Mouse (Mus musculus) brain, embryonic 14.5 days (tissue): ENCODE measurements at regions not wholly inside any gene's neighbourhood (a gene's known extent, or its start where the extent isn't known, plus 50 kb on each side); places are given as distances from the start of the nearest gene placed in this dataset.

Source experiments
- DNase-seq: peaks from one replicate; pipeline ENCODE4 v3.0.0-alpha.2; 2011; ENCODE audit warnings: low read depth
- CTCF ChIP-seq: fragments of 200-500 bp; IDR thresholded peaks from 2 replicates; pipeline ENCODE4 v1.5.1; 2012; ENCODE audit warnings: inconsistent platforms, mild to moderate bottlenecking, moderate library complexity, borderline replicate concordance; ENCODE audit not compliant: insufficient read depth, insufficient read length; ENCODE audit errors: extremely low read depth
- POLR2A ChIP-seq: fragments of 200-500 bp; IDR thresholded peaks from 2 replicates; pipeline ENCODE4 v1.6.1; 2012; ENCODE audit warnings: mild to moderate bottlenecking, inconsistent platforms, borderline replicate concordance; ENCODE audit not compliant: poor library complexity, insufficient read depth, insufficient read length, severe bottlenecking; ENCODE audit errors: extremely low read depth

- TF ChIP-seq CTCF = no peak
- TF ChIP-seq POLR2A = no peak
- no peak for DNase-seq
These were observed 517.0 kb upstream of the Sel1l start for GRCm38 (mm10) chr12:92365926-92366325.

- TF ChIP-seq POLR2A = no peak
- TF ChIP-seq CTCF = no peak
- peak; percentile 81 for DNase-seq
These were observed 504.7 kb upstream of the Sel1l start for GRCm38 (mm10) chr12:92353386-92354257.

DNA sequence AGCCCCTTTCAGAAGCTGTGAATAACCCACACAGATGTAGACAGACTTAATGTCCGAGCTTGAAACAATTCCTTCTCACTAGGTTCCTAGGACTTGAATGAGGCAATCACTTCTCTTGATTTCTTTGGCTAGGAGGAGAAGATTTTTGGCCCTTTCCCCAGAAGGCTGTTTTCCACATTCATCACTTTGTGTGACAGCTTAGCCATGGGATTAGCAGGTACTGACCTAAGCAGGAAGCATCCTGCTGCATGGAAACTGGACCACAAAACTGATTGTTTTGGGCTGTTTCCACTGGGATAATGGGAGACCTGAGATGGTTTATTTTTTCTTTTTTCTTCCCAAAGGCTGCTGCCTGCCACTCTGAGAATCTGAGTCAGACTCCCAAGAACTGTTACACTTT lies 469.3 kb upstream of the Sel1l start:
- TF ChIP-seq CTCF = no peak
- no peak for TF ChIP-seq POLR2A
- DNase-seq = no peak

DNA sequence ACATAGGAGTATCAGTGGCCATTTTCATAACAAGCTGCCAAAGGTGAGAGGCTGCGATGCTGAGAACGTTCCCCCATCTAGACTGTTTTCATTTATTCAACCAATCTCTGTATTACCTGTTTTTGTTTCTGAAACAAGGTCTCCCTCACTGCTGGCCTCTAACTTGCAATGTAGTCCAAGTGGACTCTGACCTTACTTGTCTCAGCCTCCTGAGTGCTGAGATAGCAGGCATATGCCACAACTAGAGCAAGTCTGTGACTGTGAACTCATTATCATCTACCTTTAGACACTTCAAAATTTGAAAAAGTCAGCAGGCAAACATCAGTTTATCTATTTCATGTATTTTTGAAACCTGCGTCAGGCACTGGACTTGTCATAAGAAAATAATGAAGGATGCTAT lies 468.7 kb upstream of the Sel1l start:
- DNase-seq = no peak

DNA sequence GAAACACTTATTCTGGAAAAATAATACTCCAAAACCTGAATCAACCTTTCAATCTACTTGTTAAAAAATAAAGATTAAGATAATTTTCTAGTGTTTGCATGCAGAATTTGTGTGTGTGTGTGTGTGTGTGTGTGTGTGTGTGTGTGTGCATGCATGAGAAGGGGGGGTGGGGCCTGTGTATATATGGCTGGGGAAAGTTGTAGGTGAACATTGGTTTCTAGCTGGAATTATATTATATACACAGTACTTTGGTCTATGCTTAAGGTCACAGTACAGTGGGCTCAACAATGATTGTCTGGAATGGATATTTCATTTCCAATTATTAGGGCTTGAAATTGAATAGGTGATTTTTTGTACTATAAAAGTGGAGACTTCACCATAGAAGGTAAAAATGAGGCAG lies 467.3 kb upstream of the Sel1l start:
- TF ChIP-seq POLR2A (no peak), CTCF (no peak)
- no peak for DNase-seq

More for the DNA sequence above, 468.7 kb upstream of the Sel1l start:
- TF ChIP-seq POLR2A (no peak), CTCF (no peak)

- TF ChIP-seq CTCF = no peak
- no peak for TF ChIP-seq POLR2A
- DNase-seq = no peak
These were observed 466.9 kb upstream of the Sel1l start for GRCm38 (mm10) chr12:92315820-92316219.

DNA sequence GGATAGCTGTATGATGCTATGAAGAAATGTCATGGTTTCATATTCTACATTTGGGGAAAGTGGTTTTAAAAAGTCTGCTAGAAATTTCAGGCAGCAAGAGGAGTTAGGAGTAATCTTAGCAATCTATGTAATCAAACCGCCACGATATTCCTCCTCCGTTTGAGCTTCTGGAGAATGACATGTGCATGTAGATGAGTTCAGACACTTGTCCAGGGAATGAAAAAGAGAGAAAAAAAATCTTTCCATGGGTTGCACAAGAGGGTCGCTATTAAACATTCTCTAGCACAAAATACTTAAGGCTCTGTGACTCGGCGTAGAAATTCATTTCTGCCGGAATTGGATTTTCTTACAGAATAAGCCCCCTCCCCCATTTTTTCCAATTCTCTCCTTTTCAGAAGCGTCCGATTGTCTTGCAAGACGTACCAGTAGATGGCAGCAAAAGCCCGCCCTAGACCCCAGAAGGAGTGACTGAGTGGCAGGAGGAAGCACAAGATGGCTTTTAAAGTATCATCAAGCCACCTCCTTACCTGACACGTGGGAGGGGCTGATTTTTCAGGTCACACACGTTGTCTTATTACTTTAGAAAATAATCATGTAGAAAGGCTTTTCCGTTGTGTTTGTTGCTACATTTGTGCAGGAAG lies 454.1 kb upstream of the Sel1l start:
- no peak for TF ChIP-seq POLR2A
- peak; percentile 86 for TF ChIP-seq CTCF
- DNase-seq = peak; percentile 96

DNA sequence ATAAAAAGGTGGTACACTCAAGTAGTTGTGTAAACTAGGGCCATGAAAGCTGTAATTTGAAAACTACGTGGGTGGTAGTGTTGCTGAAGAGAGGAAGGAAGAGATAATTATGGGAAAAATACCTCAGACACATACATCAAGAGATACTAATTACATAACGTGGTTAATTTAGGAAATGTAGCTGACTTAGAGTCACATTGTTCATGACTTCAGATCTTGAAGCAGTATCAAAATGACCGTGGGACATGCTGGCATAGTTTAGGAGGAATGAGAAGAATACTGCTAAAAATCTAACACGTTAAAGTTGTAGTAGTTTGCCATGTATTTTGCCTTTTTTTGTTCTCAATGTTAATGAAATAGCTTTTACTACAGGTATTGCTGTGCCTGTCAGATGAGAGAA lies 445.9 kb upstream of the Sel1l start:
- DNase-seq = no peak
- no peak for TF ChIP-seq POLR2A
- TF ChIP-seq CTCF = no peak

DNA sequence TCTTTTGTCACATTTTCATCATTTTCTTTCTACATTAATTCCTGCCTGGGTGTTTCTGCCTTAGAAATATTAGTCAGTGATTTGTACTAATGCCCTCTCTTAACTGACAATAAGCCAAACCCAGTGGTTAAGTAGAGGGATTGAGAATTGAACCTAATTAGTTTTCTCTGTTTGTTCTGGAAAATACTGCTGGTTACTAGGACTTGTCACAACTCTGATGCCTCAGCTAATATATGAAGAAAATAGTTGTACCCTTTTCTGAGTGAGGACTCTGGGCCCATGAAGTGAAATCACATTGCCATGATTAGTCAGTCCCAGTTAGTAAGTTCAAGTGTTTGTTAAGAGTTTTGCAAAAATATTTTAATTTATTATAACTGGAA lies 444.4 kb upstream of the Sel1l start:
- no peak for DNase-seq
- TF ChIP-seq CTCF (no peak), POLR2A (no peak)

GRCm38 (mm10) chr12:92292460-92293340 lies 443.7 kb upstream of the Sel1l start:
- peak; percentile 93 for DNase-seq
- TF ChIP-seq CTCF (no peak), POLR2A (no peak)

DNA sequence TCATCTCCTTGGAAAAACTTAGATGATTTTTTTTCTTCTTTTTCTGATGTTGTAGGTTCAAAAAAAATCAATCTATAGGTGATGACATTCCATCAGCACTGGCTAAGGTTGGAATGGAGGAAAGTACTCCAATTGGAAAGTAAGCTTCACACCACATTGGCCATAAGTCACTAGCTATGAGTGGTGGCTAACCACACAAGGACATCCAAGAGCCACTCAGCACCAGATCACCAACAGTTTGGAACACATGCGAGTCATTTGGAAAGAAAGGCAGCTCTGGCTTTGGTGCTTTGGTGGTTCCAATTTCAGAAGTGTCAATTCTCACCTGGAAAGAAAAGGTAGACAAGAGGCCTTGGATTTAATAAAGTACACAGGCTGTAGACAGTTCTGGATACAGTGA lies 442.5 kb upstream of the Sel1l start:
- DNase-seq = no peak
- TF ChIP-seq CTCF (no peak), POLR2A (no peak)

DNA sequence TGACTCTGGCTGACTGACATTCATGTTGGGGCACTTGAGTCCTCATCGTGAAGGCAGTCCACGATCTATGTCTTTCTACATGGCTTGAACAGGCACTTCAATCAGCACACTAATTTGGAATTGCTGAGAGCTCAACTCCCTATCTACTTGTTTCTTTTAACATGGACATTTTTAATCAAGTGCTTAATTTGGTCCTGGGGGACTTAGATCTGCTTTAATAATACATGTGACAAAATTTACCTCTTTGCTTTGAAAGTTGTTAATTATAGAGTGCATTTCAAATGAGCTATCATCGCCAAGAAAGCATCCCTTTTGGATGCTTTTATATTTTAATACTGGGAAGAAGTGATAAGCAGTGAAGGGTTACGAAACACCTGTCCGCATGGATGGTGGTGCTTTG lies 436.6 kb upstream of the Sel1l start:
- peak; percentile 52 for DNase-seq
- TF ChIP-seq POLR2A = no peak
- no peak for TF ChIP-seq CTCF
